Mouse (Mus musculus) embryonic stem cell, embryonic (primary cell): ENCODE measurements around the gene Senp7.
"Not testable (repeated sequence)": the region's sequence is repeated elsewhere in the genome, so short reads cannot be mapped to it uniquely, and the experiment has no call there.

Experiments
- CTCF ChIA-PET, 4 experiments: fragments of 300-600 bp in 2 of 4; fragments of 350-600 bp in 2 of 4; sonication (Branson Sonifier 250); formaldehyde crosslinking; loops; one replicate each; lab custom pipeline; 2022; ENCODE audit warnings: inconsistent platforms in 2 of 4; lab: Charles Lee
- POLR2A ChIA-PET, 4 experiments: fragments of 300-600 bp in 2 of 4; fragments of 350-600 bp in 2 of 4; sonication (Branson Sonifier 250); formaldehyde crosslinking; loops; one replicate each; lab custom pipeline; 2022; ENCODE audit warnings: antibody characterized with exemption in 4 of 4, inconsistent platforms in 1 of 4; lab: Charles Lee

Senp7 gene

GRCm38 (mm10) chr16:56076121-56076869 lies 28.2 kb downstream of the Senp7 start:
- ChIA-PET CTCF (interaction anchor here in 3 of 4 experiments (0.9 to 1.9 kb wide), 4 partner anchors 12 to 112 kb away, joined by 3 to 11 read pairs (median 8); no protein-coding TSS in a partner anchor), POLR2A (interaction anchor here in 3 of 4 experiments (0.6 to 2.2 kb wide), 19 partner anchors 8 to 248 kb away, joined by 3 to 12 read pairs (median 4); partner anchors contain the start of genes Rpl24 (in 2 of the 3) and Pcnp (in 1 of the 3))

GRCm38 (mm10) chr16:56079419-56079818 lies 31.3 kb downstream of the Senp7 start:
- POLR2A ChIA-PET: interaction anchor here in 1 of 4 experiments (0.8 to 1.3 kb wide), 3 partner anchors 15 to 66 kb away, joined by 3 to 6 read pairs (median 3); no protein-coding TSS in a partner anchor
- CTCF ChIA-PET: interaction anchor here in 2 of 4 experiments (0.6 to 1.2 kb wide), 2 partner anchors 15 kb away, joined by 3 to 7 read pairs; no protein-coding TSS in a partner anchor

DNA sequence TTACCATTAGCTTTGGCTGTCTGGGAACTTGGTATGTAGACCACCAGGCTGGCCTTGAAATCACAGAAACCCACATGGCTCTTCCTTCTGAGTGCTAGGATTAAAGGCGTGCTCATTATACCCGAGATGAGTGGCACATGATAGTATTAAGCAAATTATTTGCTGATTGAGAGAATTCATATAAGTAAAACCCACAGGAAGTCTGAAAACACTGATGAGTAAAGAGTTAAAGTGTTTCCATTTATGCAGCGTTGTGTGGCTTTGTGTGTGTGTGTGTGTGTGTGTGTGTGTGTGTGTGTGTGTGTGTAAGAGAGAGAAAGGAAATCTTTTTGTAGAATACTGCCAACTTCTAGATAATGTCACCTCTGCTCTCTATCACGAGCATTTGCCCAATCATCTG lies 33.6 kb downstream of the Senp7 start:
- ChIA-PET CTCF (no interaction called here), POLR2A (no interaction called here)

GRCm38 (mm10) chr16:56086336-56086735 lies 38.2 kb downstream of the Senp7 start:
- ChIA-PET CTCF (no interaction called here), POLR2A (interaction anchor here in 1 of 4 experiments (1.6 kb wide), 1 partner anchor 29 kb away, joined by 3 read pairs; no protein-coding TSS in a partner anchor)

DNA sequence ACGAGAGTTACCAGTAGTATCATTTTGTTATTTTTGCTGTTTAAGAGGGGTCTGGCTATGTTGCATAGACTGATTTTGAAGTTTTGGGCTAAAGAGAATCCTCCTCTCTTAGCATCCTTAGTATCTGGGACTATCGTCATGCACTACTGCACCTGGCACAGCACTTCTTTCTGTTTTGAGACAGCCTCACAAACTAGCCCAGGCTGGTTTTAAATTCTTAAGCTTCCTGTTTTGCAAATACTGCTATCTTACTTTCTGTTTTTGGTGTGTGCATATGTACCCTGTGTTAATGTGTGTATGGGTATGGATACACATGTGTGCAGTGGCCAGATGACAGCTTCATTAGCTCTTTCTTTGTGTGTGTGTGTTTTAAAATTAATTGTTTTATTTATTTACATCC lies 42.2 kb downstream of the Senp7 start:
- POLR2A ChIA-PET: interaction anchor here in 3 of 4 experiments (0.6 to 3.7 kb wide), 6 partner anchors 13 to 125 kb away, joined by 3 to 11 read pairs (median 4); no protein-coding TSS in a partner anchor
- CTCF ChIA-PET: interaction anchor here in 1 of 4 experiments (1.5 kb wide), 1 partner anchor 38 kb away, joined by 5 read pairs; no protein-coding TSS in a partner anchor

- CTCF ChIA-PET: interaction anchor here in 2 of 4 experiments (1.3 to 2.0 kb wide), 2 partner anchors 32 kb away, joined by 4 read pairs; no protein-coding TSS in a partner anchor
- POLR2A ChIA-PET: interaction anchor here in 2 of 4 experiments (1.1 to 1.5 kb wide), 4 partner anchors 19 to 128 kb away, joined by 3 to 6 read pairs (median 4); no protein-coding TSS in a partner anchor
Observed at GRCm38 (mm10) chr16:56096401-56097018, 48.4 kb downstream of the Senp7 start.

GRCm38 (mm10) chr16:56115706-56116105 lies 67.6 kb downstream of the Senp7 start:
- POLR2A ChIA-PET: interaction anchor here in 3 of 4 experiments (0.6 to 5.8 kb wide), 40 partner anchors 11 to 770 kb away, joined by 3 to 31 read pairs (median 3); partner anchors contain the start of genes Pcnp (in 2 of the 3), Cep97 (in 1 of the 3) and Rpl24 (in 1 of the 3)
- CTCF ChIA-PET: no interaction called here

DNA sequence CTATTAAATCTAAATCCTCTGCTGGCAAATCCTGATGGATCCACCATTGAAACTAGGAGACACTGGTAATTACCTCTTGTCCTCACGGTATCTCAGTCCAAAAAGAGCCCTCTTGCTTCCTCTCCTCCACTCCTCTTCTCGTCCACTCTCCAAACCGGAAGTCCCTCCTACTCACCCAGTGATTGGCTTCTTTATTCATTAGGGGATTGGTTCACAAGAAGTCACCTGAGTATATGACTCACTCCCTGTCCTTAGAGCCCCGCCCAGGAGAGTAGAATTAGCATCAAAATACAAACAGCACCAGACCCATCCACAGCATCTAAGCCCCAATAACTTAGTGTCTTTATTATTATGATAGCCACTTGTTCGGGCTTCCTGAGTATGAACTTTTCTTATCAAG lies 68.0 kb downstream of the Senp7 start:
- ChIA-PET CTCF (no interaction called here), POLR2A (interaction anchor here in 3 of 4 experiments (0.6 to 5.8 kb wide), 34 partner anchors 12 to 769 kb away, joined by 3 to 31 read pairs (median 5); partner anchors contain the start of genes Pcnp (in 2 of the 3), Cep97 (in 1 of the 3) and Rpl24 (in 1 of the 3))

DNA sequence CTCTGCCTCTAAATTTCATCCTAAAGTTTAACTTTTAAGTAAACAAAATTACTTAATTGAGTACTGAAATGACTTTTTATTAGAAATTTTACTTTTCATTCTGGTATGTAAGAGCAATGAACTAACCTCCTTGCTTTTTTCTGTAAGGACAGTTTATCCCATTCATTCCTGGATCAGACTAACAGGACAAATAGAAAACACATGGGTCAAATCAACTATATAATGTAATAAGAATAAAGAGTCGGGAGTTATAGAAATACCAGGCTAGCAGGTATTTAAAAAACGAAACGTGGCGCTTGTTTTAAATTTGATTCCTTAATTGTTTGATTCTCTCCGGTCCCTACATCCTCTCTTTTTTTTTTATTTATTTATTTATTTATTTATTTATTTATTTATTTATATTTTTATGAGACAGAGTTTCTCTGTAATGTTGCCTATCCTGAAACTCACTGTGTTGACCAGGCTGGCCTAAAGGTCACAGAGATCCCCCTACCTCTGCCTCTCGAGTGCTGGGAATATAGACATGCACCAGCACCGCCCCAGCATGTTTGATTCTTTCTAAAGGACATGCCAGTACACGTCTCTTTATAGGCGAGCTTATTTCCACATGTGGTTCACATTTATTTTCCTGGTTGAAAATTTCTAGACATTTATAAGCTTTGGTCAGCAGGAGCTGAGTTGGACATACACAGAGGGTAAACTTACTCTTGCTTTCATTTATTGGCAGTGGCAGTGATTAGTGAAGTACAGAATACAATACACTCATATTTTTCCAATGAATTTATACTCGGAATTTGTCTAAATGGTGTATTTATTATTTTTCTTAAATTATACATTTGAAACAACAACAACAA lies 69.4 kb downstream of the Senp7 start:
- CTCF ChIA-PET: no interaction called here

GRCm38 (mm10) chr16:56122517-56122916 lies 74.4 kb downstream of the Senp7 start:
- POLR2A ChIA-PET: interaction anchor here in 3 of 4 experiments (0.5 to 1.4 kb wide), 3 partner anchors 23 to 595 kb away, joined by 3 read pairs; partner anchors contain the start of gene Tfg (in 1 of the 3)
- CTCF ChIA-PET: interaction anchor here in 1 of 4 experiments (1.0 kb wide), 1 partner anchor 9 kb away, joined by 4 read pairs; no protein-coding TSS in a partner anchor

More for the DNA sequence above, 69.4 kb downstream of the Senp7 start:
- POLR2A ChIA-PET: interaction anchor here in 2 of 4 experiments (0.5 to 5.8 kb wide), 10 partner anchors 8 to 153 kb away, joined by 3 to 31 read pairs (median 3); partner anchors contain the start of genes Pcnp (in 1 of the 2) and Rpl24 (in 1 of the 2)

- CTCF ChIA-PET: interaction anchor here in 2 of 4 experiments (0.5 to 0.6 kb wide), 2 partner anchors 69 to 220 kb away, joined by 4 to 5 read pairs; no protein-coding TSS in a partner anchor
- POLR2A ChIA-PET: interaction anchor here in 2 of 4 experiments (0.5 to 1.4 kb wide), 2 partner anchors 40 to 53 kb away, joined by 3 to 5 read pairs; no protein-coding TSS in a partner anchor
Observed at GRCm38 (mm10) chr16:56124045-56124444, 75.9 kb downstream of the Senp7 start.

GRCm38 (mm10) chr16:56131666-56132065 lies 83.5 kb downstream of the Senp7 start:
- ChIA-PET CTCF (interaction anchor here (0.7 to 2.9 kb wide), 11 partner anchors 9 to 236 kb away, joined by 3 to 20 read pairs (median 4); partner anchors contain the start of genes Nxpe3 (in 1 of the 4) and Pcnp (in 1 of the 4)), POLR2A (interaction anchor here in 2 of 4 experiments (0.6 to 5.0 kb wide), 13 partner anchors 10 to 268 kb away, joined by 3 to 31 read pairs (median 4); partner anchors contain the start of gene Rpl24 (in 2 of the 2))

DNA sequence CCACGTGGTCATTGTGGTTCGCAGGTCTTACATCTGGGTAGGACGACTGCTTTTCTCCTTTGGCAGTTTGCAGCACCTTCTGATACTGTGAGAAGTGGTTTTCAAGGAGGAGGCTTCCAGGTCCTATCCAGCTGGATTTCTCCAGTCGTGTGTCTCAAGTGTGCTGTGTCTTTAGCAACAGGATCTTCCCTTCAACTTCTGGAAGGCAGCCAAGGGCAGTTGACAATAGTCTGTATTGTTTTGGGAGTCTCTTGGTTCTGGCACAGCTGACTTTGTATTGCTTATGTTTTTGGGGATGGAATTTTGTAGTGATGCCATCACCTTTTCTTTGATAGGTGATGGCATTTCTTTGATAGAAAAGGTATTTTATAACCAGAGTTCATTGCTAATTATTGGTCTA lies 86.0 kb downstream of the Senp7 start:
- ChIA-PET POLR2A (no interaction called here), CTCF (no interaction called here)

- CTCF ChIA-PET, POLR2A ChIA-PET: not testable (repeated sequence)
Observed at GRCm38 (mm10) chr16:56137672-56138071, 89.5 kb downstream of the Senp7 start.

GRCm38 (mm10) chr16:56139921-56140320 lies 91.8 kb downstream of the Senp7 start:
- POLR2A ChIA-PET: interaction anchor here in 1 of 4 experiments (0.6 kb wide), 1 partner anchor 64 kb away, joined by 4 read pairs; no protein-coding TSS in a partner anchor

GRCm38 (mm10) chr16:56144876-56145555 lies 96.9 kb downstream of the Senp7 start:
- ChIA-PET CTCF (interaction anchor here in 1 of 4 experiments (0.6 kb wide), 1 partner anchor 17 kb away, joined by 6 read pairs; no protein-coding TSS in a partner anchor), POLR2A (interaction anchor here in 3 of 4 experiments (0.7 to 2.5 kb wide), 33 partner anchors 8 to 317 kb away, joined by 3 to 18 read pairs (median 3); partner anchors contain the start of genes Rpl24 (in 3 of the 3), Cep97 (in 1 of the 3), Pcnp (in 1 of the 3) and Zbtb11 (in 1 of the 3))

More at GRCm38 (mm10) chr16:56139921-56140320, 91.8 kb downstream of the Senp7 start:
- CTCF ChIA-PET: interaction anchor here in 1 of 4 experiments (1.0 kb wide), 1 partner anchor 8 kb away, joined by 4 read pairs; no protein-coding TSS in a partner anchor
